Mouse (Mus musculus) ES-E14 (cell line): ENCODE measurements at regions not wholly inside any gene's neighbourhood (a gene's known extent, or its start where the extent isn't known, plus 50 kb on each side); places are given as distances from the start of the nearest gene placed in this dataset.

ENCODE experiments used
- CHD2 ChIP-seq: IDR thresholded peaks from 2 replicates; pipeline ENCODE4 v1.6.1; 2014; ENCODE audit warnings: mild to moderate bottlenecking, low read depth, low read length, inconsistent platforms
- ZNF384 ChIP-seq: IDR thresholded peaks from 2 replicates; pipeline ENCODE4 v1.6.1; 2012; ENCODE audit warnings: low read depth, low read length, inconsistent platforms

DNA sequence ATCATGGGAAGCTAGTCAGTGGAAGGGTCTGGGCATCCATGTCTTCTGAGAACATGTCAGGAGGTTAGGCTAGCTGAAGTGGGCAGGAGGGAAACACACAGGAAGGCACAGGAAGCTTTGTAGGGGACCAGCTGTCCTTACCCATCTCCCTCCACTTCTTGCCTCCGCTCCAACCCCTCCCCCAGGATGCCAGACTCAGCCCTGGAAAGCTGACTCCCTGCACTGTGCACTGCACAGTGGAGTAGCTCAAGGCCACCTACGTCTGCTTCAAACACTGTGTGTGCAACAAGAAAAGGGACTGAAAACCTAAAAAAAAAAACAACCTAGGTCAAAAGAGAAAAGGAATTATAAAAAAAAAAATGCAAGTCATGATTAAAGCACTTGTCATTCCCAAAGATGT, 97.3 kb downstream of the Zfp706 start:
- TF ChIP-seq CHD2 (no peak), ZNF384 (no peak)
